Comparison of ENCODE assay signal across 8 mouse cellular contexts in genomic region chr14:105924712-105925111, GRCm38 (mm10). TPM values are rescaled to one million over a fixed set of nuclear protein-coding genes. Genes with fewer than 3 reads are reported as not detected.
DNase-seq lines count a peak whose midpoint lies in the region; ATAC-seq lines count a peak whose summit lies in the region.

No protein-coding gene starts in this region.

- intact Hi-C loops in left cerebral cortex, postnatal 36 days (cut with DNase I), result loop anchor here (5.0 kb wide), 2 partner anchors 447 to 527 kb away; no protein-coding TSS in a partner anchor
- intact Hi-C loops in left cerebral cortex, postnatal 4 days (cut with DNase I), result loop anchor here (5.0 to 10.0 kb wide), 2 partner anchors 447 to 610 kb away; no protein-coding TSS in a partner anchor

- H3K4me3 ChIP-seq in forebrain, embryonic 14.5 days (ENCODE audit: low read depth, low read length), result no peak overlapping the region
- H3K4me3 ChIP-seq in forebrain, embryonic 11.5 days (ENCODE audit: low read depth, low read length), result no peak overlapping the region
- H3K4me3 ChIP-seq in heart, embryonic 10.5 days, result no peak overlapping the region

- no peaks in the 10 kb centered on the region for H3K9me3 ChIP-seq in forebrain, embryonic 14.5 days (replicated peaks; ENCODE audit: control insufficient read depth, low read length)
- no peaks in the 10 kb centered on the region for H3K9me3 ChIP-seq in forebrain, embryonic 11.5 days (ENCODE audit: control insufficient read depth, low read length)
- H3K9me3 ChIP-seq in heart, embryonic 10.5 days, result no peaks in the 10 kb centered on the region

- H3K4me2 ChIP-seq in forebrain, embryonic 14.5 days (ENCODE audit: low read length), result no peak overlapping the region
- H3K4me2 ChIP-seq in forebrain, embryonic 11.5 days (ENCODE audit: low read depth, low read length, severe bottlenecking), result no peak overlapping the region

- H3K36me3 ChIP-seq in forebrain, embryonic 14.5 days (ENCODE audit: control insufficient read depth, insufficient read depth, low read length), result no peaks in the 10 kb centered on the region
- H3K36me3 ChIP-seq in forebrain, embryonic 11.5 days (ENCODE audit: control insufficient read depth, insufficient read depth, low read length), result no peaks in the 10 kb centered on the region
- no peaks in the 10 kb centered on the region for H3K36me3 ChIP-seq in heart, embryonic 10.5 days

- DNase-seq in forebrain, embryonic 14.5 days (ENCODE audit: low spot score), result peak; percentile 73
- no peak for DNase-seq in forebrain, embryonic 11.5 days (ENCODE audit: low spot score)
- DNase-seq in left cerebral cortex, adult 18-20 months (ENCODE audit: low spot score in 2 of 2), result peak; percentile 33 to 58
- DNase-seq in left cerebral cortex, postnatal 36 days (ENCODE audit: low spot score in 2 of 2), result no peak
- peak; percentile 24 for DNase-seq in Muller cell, postnatal 12 days (ENCODE audit: inconsistent ontology term)
- DNase-seq in left cerebral cortex, postnatal 4 days, result peak; percentile 39
- DNase-seq in ovary, postnatal 14 days (ENCODE audit: low spot score), result no peak
- DNase-seq in heart, embryonic 10.5 days (ENCODE audit: low spot score), result no peak

- H3K27me3 ChIP-seq in forebrain, embryonic 14.5 days (replicated peaks; ENCODE audit: control insufficient read depth, insufficient read depth, low read length), result no peaks in the 10 kb centered on the region; the same call in 1 of the 2 replicates
- 0 out of 2 replicates have a peak, but pooled peaks cover 2% of the 10 kb centered on the region for H3K27me3 ChIP-seq in forebrain, embryonic 11.5 days (ENCODE audit: control insufficient read depth, insufficient read depth, low read length)
- H3K27me3 ChIP-seq in heart, embryonic 10.5 days (ENCODE audit: insufficient read depth, poor library complexity, severe bottlenecking), result no peaks in the 10 kb centered on the region

- H3K27ac ChIP-seq in forebrain, embryonic 14.5 days (ENCODE audit: low read depth, low read length), result no peak overlapping the region
- H3K27ac ChIP-seq in forebrain, embryonic 11.5 days (ENCODE audit: low read depth, low read length), result no peak overlapping the region
- no peak overlapping the region for H3K27ac ChIP-seq in heart, embryonic 10.5 days

- H3K9ac ChIP-seq in forebrain, embryonic 14.5 days (ENCODE audit: low read length), result no peak overlapping the region
- no peak overlapping the region for H3K9ac ChIP-seq in forebrain, embryonic 11.5 days (ENCODE audit: low read length)

- H3K4me1 ChIP-seq in forebrain, embryonic 14.5 days (ENCODE audit: control insufficient read depth, insufficient read depth, low read length), result peaks cover 7% of the 10 kb centered on the region
- peaks cover 13% of the 10 kb centered on the region; the same call in 1 of the 2 replicates for H3K4me1 ChIP-seq in forebrain, embryonic 11.5 days (replicated peaks; ENCODE audit: control insufficient read depth, insufficient read depth, low read length)
- peaks cover 28% of the 10 kb centered on the region for H3K4me1 ChIP-seq in heart, embryonic 10.5 days

- WGBS in forebrain, embryonic 14.5 days, result 35% methylated on average over 1 of the region's 1 CpGs
- 57% methylated on average over 1 of the region's 1 CpGs for WGBS in forebrain, embryonic 11.5 days
- 41% methylated on average over 1 of the region's 1 CpGs for WGBS in heart, embryonic 10.5 days

- ATAC-seq in forebrain, embryonic 14.5 days, result peak; percentile 40; the same call in 1 of the 2 replicates
- no peak for ATAC-seq in forebrain, embryonic 11.5 days (replicated peaks; ENCODE audit: low FRiP score)

RNA-seq across cellular contexts. Expression of gene Spry2, which starts 28.1 kb away (rescaled TPM):
- 22.9 and 28.0 TPM in 2 replicates for polyA plus RNA-seq in forebrain, embryonic 14.5 days (2014; fragmentation: Nextera tagmentation; extraction: Ambion mirVana)
- polyA plus RNA-seq in forebrain, embryonic 11.5 days (2014; fragmentation: Nextera tagmentation; extraction: Ambion mirVana), result 22.2 and 24.4 TPM in 2 replicates
- total RNA-seq in left cerebral cortex, adult 18-20 months (2021), result 100 to 1,000 TPM; 101 to 110 TPM
- 10 to 100 TPM; 92.0 to 97.1 TPM for total RNA-seq in left cerebral cortex, postnatal 36 days (2021)
- total RNA-seq in left cerebral cortex, postnatal 4 days (2021), result 10 to 100 TPM; 50.9 to 51.9 TPM
- polyA plus RNA-seq in heart, embryonic 10.5 days (2016; fragmentation: Nextera tagmentation; extraction: Ambion mirVana), result 23.9 and 48.3 TPM in 2 replicates

Comparison
In these comparisons a context has a peak if more than half of its experiments do, and no peak if none do; other contexts are left out.
1. DNase-seq: peak in forebrain, embryonic 14.5 days (single experiment), left cerebral cortex, adult 18-20 months (2 of 2), Muller cell, postnatal 12 days (single experiment) and left cerebral cortex, postnatal 4 days (single experiment); none in forebrain, embryonic 11.5 days (single experiment), left cerebral cortex, postnatal 36 days (0 of 2), ovary, postnatal 14 days (single experiment) and heart, embryonic 10.5 days (single experiment).